Mouse (Mus musculus) gonadal fat pad, adult 2 months (tissue): ENCODE results near the gene Gm30083. TPM values are rescaled to one million over a fixed set of nuclear protein-coding genes. Genes with fewer than 3 reads are reported as not detected.

ENCODE experiments used
- DNase-seq: peaks from one replicate; pipeline ENCODE4 v3.0.0-alpha.2; 2012; ENCODE audit warnings: low read depth
- polyA plus RNA-seq: library from polyadenylated mRNA; depleted of rRNA; stranded (reverse); fragments of >200 nt; gene quantifications from 2 replicates; pipeline ENCODE4 v1.2.3, GENCODE M21; 2012; rRNA removed

Gene Gm30083
- 0.13 TPM in 1 of 2 replicates, not detected in the other for polyA plus RNA-seq

DNA sequence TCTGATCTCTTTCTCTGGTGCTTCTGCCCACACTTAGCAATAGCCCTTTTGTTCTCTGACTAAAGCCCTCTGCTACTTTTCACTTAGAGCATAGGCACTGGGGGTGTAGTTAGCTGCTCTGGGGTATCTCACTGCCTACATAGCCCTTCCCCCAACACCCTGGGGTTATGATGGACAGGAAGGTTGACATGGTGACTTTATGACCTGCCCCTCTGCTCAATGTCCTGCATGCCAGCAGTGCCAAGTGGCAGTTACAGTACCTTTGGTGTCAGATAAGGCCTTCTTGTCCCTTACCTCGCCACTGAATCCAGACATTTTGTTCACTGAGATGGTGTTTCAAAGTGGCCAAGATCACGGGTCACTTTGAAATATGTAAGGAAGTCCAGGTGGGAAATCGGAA, at the start of gene Gm30083:
Gene Gm30083, minus strand, starts transcription at position 120 of the 400 bp plus-strand sequence.
- no peak for DNase-seq

DNA sequence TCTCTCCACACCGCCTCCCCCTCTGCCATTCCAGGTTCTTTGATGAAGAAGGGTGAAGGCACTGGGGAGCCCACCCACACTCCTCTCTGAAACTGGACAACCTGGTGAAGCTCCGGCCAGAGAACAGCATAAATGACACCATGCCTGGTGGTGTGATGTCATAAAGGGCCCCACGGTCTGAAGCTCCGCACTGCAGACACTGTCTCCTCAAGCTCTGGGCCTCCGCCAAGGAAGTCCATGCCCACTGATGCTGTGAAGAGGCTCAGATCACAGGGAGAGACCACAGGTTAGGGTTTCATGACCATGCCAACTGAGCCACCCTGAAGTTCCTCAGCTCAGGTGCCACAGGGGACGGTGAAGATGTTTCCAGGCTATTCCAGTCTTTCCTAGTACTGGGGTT, 37.5 kb upstream of the Gm30083 start, which contains the start of gene Antxrl:
Gene Antxrl, plus strand, starts transcription at position 192 of the 400 bp plus-strand sequence.
- DNase-seq, result no peak

DNA sequence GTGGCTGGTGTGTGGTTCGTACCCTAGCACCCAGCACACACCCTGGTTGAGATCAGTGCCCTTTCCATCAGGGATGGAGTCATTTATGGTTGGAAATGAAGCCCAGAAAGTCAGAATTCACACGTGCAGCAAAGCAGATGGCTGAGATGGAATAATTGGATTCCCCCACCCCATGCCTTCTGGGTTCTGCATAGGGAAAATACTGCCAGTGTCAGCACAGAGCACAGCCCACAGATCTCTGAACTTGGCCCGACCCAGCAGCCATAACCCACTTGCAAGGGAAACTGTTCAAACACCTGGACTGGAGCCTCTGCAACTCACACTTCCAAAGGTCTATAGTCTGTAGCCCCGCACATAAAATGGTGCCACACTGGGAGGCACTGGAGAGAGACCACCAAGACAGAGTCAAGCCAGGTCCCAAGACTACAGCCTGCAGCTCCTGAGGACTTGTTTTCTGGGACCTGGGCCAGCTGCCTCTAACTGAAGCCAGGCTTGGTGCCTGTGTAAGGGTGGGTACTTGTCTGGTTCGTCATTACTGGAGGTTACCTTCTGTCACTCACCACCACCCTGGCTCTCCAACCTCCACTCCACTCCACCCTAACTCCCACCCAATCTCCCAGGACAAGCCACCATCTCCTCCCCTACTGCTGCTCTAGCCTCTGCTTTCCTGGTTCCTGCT, 35.3 kb upstream of the Gm30083 start:
- DNase-seq, result no peak

DNA sequence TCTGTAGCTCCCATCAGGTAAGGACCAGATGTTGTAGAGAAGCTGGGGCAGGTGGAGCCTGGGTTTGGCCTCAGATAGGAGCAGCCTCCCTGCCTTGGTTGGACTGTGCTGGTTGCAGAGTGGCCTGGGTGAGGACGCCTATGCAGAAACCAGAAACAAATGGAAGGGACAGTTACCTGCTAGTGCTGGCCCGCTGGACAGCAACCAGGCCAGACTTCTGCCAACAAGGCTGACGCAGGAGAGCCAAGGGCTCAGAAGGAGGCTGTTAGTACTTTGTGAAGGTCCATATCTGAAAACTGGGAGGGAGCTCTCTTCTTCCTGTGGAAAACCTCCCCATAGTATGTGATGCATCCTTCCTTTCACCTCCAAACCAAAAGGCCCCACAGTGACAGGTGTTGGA, 28.4 kb upstream of the Gm30083 start:
- no peak for DNase-seq

DNA sequence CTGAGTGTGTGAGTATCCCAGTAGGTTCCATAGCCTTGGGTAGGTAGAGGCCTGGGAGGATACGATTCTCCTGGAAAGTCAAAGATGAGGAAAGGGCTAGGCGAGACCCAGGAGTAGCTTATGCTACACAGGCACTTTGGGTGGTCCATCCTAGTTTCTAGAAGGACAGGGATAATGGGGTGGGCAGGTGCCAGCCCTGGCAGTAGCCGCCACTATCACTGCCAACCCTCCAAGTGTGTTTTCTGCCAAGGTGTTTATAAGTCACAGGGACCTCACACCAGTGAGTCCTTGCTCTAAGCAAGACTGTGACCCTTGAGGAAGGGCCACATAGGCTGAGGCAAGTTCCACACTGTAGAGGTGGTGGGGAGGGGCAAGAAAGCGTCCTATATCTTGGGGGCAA, 26.3 kb upstream of the Gm30083 start:
- no peak for DNase-seq

DNA sequence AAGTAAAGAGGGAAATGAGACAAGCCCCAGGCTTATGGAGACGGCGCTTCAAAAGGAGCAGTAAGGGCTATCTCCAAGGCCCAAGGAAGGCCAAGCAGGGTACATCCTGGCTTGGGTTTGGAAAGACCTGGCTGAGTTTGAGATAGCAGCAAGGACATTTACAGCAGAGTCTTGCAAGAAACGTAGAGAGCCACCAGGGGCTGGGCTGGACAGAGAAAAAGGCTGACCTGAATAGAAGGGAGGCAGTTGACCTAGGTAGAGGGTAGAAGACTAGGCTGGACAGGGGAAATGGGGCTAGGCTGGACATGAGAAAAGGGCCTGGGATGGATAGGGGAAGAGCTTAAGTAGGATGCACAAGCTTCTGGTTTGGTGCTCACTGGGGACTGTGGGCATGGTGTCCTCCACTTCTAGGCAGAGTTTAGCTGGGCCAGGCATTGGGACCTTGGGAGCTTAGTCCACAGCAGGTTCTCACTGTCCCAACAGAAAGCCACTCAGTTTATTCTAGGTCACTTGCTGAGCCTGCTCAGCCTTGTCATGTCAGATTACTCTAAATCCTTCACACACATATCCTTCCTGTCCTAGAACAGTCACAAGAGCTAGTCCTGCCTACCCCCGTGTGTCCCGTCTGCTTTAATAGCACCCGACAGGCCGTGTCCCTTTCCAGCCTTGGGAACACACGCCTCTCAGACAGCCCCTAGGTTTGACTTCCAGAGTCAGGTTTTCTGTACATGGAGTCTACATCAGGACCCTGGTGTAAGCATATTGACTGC, 19.0 kb upstream of the Gm30083 start:
- no peak for DNase-seq

DNA sequence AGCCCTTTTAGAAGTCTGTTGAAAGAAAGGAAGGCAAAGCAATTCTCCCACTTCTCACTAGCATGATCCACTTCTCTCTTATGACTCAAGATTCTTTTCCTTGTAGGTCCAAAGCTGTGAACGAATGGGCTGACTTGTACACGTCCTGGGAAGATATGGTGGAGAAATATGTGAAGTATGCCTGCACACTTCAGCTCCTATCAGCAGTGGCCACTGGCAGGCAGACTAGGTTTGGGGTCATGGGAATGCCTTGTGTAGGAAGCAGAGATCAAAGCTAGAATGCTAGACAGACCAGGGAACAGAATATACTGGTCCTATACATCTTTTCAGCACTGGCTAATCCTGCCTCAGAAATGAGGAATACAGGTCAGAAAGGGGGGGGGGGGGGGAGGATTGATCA, 11.7 kb upstream of the Gm30083 start:
- DNase-seq, result no peak

DNA sequence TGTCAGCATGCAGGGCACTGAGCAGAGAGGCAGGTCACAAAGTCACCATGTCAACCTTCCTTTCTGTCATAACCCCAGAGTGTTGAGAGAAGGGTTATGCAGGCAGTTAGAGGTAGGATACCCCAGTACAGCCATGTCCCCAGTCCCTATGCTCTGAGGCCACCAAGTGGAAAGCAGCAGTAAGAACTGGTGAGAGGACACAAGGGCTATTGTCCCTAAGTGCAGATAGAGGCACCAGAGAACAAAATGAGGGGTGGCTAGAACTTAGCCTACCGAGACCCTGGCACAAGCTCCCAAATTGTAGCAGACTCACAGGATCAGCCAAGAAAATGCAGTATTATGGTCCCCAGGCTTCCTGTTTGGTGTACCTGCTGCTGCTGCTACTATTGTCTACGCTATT, 2.0 kb upstream of the Gm30083 start:
- no peak for DNase-seq

DNA sequence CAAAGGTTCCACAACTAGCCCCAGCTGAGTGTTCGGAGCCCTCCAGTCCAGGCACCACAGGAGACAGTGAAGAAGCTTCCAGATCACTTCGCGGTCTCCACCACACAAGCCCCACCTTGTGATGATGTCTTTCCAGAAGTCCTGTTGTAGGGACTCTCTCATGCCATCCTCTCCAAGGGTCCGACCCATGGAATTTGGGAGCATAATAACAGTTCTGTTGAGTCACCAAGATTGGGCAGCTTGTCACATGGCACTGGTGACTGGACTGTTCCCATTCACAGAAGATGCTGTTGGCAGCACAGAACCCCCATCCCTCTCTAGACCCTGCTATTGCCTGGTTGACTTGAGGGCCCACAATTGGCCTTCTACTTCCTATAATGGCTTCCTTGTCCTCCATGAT, 1.4 kb upstream of the Gm30083 start, which contains the start of gene Gm5460:
Gene Gm5460, plus strand, starts transcription at position 378 of the 400 bp plus-strand sequence.
- DNase-seq, result no peak

DNA sequence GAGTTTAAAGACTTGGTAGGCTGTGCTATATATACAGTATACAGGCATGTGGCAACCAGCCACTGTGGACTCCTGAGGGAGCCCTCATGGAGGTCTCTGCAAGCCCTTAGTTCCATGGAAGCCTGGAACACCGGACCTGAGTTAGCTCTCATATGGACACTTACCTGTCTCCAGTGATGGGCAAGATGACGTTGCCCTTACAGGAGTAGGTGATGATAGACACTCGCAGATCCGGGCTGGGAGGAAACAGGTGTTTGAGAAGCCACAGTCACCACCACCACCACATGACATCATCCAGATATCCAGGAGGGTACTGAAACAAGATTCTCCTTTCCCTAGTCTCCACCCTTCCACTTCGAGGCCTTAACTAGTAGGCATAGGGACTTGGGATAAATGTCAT, 12.6 kb downstream of the Gm30083 start:
- DNase-seq, result no peak

DNA sequence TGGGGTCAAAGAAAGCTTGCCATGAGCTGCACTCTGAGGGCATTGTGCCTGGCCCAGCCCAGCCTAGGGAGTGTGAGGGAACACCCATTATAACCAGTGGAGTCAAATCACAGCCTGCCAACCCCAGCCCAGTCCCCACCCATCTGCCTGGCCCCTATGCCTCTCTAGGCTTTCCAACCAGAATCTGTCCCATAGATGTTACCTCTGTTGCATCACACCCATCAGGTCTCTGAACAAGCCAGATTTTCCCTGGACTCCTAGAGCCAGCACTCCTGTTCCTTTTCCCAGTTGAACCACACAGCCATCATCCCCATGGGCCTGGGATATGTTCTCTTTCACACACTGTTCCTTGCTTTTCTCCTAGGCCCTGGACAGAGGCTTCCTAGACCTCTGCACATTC, 13.5 kb downstream of the Gm30083 start:
- DNase-seq, result no peak

DNA sequence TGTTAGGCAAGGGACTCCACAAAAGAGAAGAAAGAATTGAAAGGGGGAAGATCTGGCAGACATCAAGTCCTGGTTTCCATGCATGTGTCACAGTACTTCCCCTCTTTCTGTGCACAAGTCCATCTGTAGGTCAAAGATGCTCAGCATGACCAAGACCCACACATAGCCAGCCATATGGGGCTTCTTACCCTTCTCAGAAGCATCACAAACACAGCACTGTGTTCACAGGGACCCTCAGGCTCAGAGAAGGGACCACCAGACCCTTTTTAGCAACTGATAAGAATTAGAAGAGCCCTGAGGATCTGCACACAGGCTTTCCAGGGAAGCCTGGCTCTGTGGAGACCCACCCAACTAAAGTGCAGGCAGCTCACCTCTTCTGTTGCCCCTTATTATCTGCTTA, 14.9 kb downstream of the Gm30083 start:
- no peak for DNase-seq

DNA sequence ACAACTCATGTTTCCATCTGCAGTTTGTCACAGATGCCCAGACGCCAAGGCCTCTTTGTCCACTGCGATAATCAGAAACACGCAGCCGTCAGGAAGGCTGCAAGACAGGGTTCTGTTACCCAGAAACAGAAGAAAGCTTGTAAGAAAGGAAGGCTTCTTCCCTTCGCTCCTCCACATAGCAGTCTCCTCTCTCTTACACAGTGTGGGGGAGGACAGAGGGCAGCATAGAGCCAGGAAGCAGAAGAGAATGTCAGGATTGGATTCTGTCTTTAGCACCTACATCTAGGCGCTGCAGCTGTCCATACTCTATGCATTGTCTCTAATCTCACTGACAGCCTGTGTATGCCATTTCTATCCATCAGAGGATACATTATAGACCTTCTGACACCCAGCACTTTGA, 17.6 kb downstream of the Gm30083 start:
- DNase-seq, result no peak

DNA sequence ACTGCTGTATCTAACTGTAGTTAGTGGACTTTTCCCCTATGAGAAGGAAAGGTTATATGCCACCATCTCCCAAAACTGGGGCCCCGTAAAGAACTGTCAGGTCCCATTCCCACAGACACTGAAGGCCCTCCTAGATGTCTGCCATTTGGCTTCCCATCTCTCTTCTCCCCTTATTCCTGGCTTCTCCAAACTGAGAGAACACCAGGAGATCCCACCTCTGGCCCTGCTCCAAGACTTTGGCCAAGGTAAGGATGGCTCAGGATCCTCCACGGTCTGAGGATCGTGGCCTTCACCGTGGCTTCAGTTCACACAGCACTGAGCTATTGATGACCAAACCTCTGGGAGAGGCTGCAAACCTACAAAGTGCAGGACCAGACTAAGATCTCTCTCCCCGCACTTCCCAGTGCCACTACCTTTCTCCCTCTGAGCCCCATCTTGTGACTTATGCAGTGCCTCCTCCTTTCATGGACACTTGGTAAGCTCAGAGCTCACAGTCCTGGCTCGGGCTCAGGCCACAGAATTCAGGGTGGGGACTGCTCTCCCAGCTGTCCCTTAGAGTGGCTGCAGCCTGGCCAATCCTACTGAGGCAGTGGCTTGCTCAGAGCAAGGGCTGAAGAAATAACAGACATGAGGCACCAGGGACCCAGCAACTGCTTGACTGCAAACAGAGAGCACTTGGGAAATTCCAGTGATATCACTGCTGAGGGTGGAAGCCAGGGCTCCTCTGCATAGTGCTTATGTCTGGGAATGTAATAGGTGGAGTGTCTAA, 21.3 kb downstream of the Gm30083 start:
- DNase-seq, result no peak

DNA sequence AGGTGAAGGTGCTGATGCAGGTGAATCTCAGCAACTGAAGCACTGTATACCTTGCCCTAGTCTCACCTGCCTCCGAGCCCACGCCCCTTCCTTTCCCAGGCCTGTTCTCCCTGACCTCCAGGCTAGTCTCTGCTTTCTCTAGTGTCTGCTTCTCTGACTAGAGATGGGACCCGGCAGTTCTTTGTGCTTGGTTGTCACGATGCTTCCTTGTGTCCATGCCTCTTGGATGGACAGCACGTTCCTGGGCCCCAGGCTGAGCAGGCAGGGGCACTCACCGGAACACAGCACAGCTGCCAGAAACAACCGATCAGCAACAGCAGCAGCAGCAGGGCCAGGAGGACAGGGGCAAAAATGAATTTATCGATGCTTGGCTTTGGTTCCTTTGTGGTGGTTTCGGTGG, 21.9 kb downstream of the Gm30083 start:
- no peak for DNase-seq

DNA sequence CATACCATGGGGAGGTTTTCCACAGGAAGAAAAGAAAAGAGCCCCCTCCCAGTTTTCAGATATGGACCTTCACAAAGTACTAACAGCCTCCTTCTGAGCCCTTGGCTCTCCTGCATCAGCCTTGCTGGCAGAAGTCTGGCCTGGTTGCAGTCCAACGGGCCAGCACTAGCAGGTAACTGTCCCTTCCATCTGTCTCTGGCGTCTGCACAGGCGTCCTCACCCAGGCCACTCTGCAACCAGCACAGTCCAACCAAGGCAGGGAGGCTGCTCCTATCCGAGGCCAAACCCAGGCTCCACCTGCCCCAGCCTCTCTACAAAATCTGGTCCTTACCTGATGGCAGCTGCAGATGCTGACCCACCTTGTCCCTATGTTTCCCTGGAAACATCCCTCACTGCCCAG, 23.0 kb downstream of the Gm30083 start:
- no peak for DNase-seq

DNA sequence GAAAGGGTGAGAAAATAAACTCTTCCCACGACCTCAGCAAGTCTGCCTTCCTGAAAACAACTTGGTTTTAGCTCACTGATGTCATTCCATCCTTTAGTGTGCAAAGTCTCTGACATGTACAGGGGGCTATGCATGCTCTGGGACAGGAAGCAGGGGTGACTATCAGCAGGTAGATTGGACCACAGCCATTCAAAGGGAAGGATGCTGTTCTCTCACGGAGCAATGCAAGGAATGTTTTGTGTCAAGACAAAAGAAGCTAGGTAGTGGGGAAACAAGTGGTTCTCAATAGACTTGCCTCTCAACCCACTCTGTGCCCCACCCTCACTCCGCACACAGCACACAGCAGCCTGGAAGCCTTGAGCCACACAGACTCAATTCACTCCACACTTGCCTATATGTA, 25.8 kb downstream of the Gm30083 start:
- DNase-seq, result no peak

DNA sequence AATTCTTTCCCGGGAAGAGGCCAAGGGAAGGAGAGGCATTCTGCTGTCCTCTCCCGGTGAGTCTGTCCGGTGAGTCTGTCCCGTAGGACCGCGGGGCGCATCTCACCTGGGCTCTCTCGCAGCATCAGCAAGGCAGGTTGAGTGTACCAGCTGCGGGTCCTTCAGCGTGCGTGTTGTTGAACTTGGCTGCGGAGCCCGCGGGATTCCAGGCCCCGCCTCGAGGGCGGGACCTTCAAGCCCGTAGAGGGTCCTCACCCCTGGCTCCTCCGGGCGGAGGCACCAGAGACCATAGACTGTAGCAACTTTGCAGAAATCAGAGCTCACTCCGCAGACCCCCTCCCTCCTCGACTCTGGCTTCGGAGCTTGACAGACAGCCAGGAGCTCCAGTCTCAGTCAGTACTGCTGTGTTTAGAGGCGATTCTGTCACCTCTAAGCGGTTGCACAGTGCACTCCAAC, 36.4 kb downstream of the Gm30083 start, which contains the start of gene Zfp488:
Gene Zfp488, minus strand, starts transcription at position 161 of the 456 bp plus-strand sequence.
- DNase-seq, result no peak

DNA sequence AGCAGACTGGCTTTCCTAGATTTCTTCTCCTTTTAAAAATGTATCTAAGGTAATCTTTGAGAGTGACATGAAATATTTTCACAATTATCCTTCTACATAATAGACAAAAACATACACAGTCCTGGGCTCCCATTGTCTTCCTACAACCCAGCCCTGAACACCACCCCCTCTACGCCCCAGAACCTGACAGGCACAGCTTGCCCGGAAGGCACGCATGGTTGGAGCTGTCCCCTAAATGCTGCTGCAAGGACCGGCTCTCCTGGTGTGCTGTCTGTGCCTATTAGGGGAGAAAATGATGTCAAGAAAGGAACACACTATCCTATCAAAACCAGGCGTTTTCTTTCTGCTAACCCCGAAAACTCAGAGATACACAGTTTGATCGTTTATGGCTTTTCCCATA, 37.2 kb downstream of the Gm30083 start:
- no peak for DNase-seq

DNA sequence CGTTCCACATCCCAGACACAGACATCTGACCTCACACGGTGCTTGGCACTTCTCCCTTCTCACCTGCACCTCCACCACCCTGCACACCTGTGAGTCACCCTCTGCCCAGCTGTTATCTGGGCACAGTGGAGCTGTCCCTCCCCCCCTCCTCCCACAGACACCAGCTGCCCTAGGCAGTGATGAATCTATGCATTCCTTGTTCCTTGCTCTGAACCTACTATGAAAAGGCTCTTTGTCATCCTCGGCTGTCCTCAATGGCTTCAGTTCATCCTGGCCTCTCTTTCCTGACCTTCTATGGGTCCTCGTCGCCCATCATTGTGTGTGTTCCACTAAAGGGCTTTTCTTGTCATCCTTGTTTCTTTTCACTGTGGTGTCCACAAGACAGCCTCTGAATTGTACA, 40.2 kb downstream of the Gm30083 start:
- peak; percentile 6 for DNase-seq

DNA sequence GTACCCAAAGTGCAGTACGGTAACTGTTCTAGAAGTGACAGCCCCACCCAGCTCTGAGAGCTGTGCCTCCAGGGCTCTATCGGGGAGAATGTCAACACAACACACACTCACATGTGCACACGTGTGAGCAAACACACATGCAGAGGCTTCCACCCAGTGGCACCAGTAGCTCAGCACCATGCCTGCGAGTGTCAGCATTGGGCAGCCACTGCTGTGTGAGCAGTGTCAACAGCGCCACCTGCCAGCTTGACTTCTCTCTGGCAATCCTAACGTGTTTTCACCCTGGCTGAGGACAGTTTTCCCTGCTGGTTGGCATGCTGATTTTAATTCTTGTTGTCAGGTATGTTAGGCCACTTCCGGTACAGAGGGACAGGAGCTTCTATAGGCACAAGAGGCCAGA, 42.3 kb downstream of the Gm30083 start:
- DNase-seq, result no peak

DNA sequence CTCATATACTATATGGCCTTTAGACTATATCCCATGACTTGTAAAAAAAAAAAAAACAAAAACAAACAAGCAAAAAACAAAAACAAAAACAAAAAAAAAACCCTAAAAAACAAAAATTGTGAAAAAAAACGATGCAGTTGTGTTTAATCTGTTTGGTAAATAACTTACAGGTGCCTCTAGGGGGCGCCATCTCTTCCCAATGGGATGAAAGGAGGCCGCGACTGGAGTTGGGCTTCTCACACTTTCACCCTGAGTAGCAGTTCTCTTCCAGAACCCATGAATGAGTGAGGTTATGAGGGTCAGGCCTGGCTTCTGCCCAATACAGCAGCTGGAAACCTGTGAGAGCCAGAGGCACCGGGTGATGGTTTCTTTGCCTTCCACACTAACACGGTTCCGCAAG, 49.3 kb downstream of the Gm30083 start:
- DNase-seq, result no peak
